33 mouse cellular contexts compared by ENCODE assay signal in genomic region chr6:94954580-94954979, GRCm38 (mm10).
A peak's percentile ranks its signal among the peaks of the same experiment; 100 is the strongest.
DNase-seq lines count a peak whose midpoint lies in the region; ATAC-seq and TF ChIP-seq lines count a peak whose summit lies in the region.
"Had no signal": no experiment of that assay in that cellular context is flagged by ENCODE, and none has a peak within 500 bp of the region (broad histone marks: within the 10 kb centered on the region; RNA-seq: fewer than 3 reads in every experiment).

No protein-coding gene starts in this region.

- peaks cover 0 to 8% of the 10 kb centered on the region in 2 experiments; a peak in 2 of 4 replicates for H3K36me3 ChIP-seq in MEL (ENCODE audit: control insufficient read depth in 1 of 2, insufficient read depth in 2 of 2, low read length in 2 of 2)
- no peaks in the 10 kb centered on the region for H3K36me3 ChIP-seq in liver, embryonic 16.5 days (ENCODE audit: control insufficient read depth, insufficient read depth)
- H3K36me3 ChIP-seq: embryonic facial prominence, embryonic 10.5 days; embryonic facial prominence, embryonic 15.5 days; heart, embryonic 12.5 days; hindbrain, embryonic 13.5 days; limb, embryonic 12.5 days; midbrain, embryonic 12.5 days; neural tube, embryonic 13.5 days had no signal

- DNase-seq in ES-CJ7 (ENCODE audit: low read depth, low spot score) (peak; percentile 17), MEL (ENCODE audit: low read depth, low spot score) (peak; percentile 78)
- no peak for DNase-seq in adrenal gland, adult 8-10 months
- no peak for DNase-seq in embryo, embryonic 10.5 days (ENCODE audit: low spot score)
- no peak for DNase-seq in thymus, postnatal 14 days
- no peak for DNase-seq in frontal cortex, postnatal 14 days (ENCODE audit: low spot score in 2 of 2)
- DNase-seq: adrenal gland, postnatal 10 days; B cell, adult 2 months; cerebellum, adult 11-12 months; cerebellum, adult 9-11 months; gastrocnemius, postnatal 25 days; heart, adult 11 months; heart, postnatal 4 days; kidney, adult 8-10 months; kidney, postnatal 14 days; lung, adult 2 months; lung, postnatal 14 days; retina, postnatal 1 day; right cerebral cortex, postnatal 25 days; spleen, adult 18-20 months had no signal

- TF ChIP-seq RAD21 in MEL (IDR thresholded peaks at IDR 0.05; ENCODE audit: low read depth, low read length): no peak

- H3K9me3 ChIP-seq in MEL (replicated peaks; ENCODE audit: insufficient read depth, low read length): no peaks in the 10 kb centered on the region
- no peaks in the 10 kb centered on the region for H3K9me3 ChIP-seq in liver, embryonic 16.5 days (replicated peaks; ENCODE audit: control insufficient read depth, low read length)
- H3K9me3 ChIP-seq: embryonic facial prominence, embryonic 15.5 days; hindbrain, embryonic 13.5 days; limb, embryonic 12.5 days had no signal

- peak; percentile 92 to 97 for TF ChIP-seq EP300 in MEL (IDR thresholded peaks at IDR 0.05; ENCODE audit: low read depth in 1 of 2, low read length in 2 of 2)

- peak overlapping the region; percentile 53 for H3K27ac ChIP-seq in MEL (ENCODE audit: control insufficient read depth, low read depth, low read length)
- no peak overlapping the region for H3K27ac ChIP-seq in liver, embryonic 16.5 days (ENCODE audit: low read length)
- H3K27ac ChIP-seq: embryonic facial prominence, embryonic 10.5 days; embryonic facial prominence, embryonic 15.5 days; hindbrain, embryonic 13.5 days; left cerebral cortex, adult 2 months; limb, embryonic 12.5 days; midbrain, embryonic 12.5 days; neural tube, embryonic 13.5 days; stomach, postnatal 0 days had no signal

- H3K27me3 ChIP-seq in MEL (ENCODE audit: control insufficient read depth in 1 of 2, insufficient read depth in 2 of 2, low read length in 2 of 2): no peaks in the 10 kb centered on the region
- H3K27me3 ChIP-seq in liver, embryonic 16.5 days (ENCODE audit: control insufficient read depth, insufficient read depth, low read depth, low read length): no peaks in the 10 kb centered on the region
- H3K27me3 ChIP-seq: embryonic facial prominence, embryonic 15.5 days; hindbrain, embryonic 13.5 days; limb, embryonic 12.5 days; midbrain, embryonic 12.5 days; neural tube, embryonic 13.5 days had no signal

- H3K4me3 ChIP-seq in MEL (ENCODE audit: control insufficient read depth in 1 of 2, insufficient read depth in 1 of 2, low read depth in 2 of 2, low read length in 2 of 2): no peak overlapping the region
- no peak overlapping the region for H3K4me3 ChIP-seq in liver, embryonic 16.5 days (ENCODE audit: low read depth, low read length)
- H3K4me3 ChIP-seq: embryonic facial prominence, embryonic 10.5 days; embryonic facial prominence, embryonic 15.5 days; heart, embryonic 12.5 days; hindbrain, embryonic 13.5 days; left cerebral cortex, adult 2 months; limb, embryonic 12.5 days; midbrain, embryonic 12.5 days; neural tube, embryonic 13.5 days had no signal

- peak; percentile 84 for ATAC-seq in erythroid progenitor cell, adult 5-6 weeks (replicated peaks; ENCODE audit: low FRiP score, poor library complexity, severe bottlenecking)
- peak; percentile 67 for ATAC-seq in liver, embryonic 16.5 days (ENCODE audit: low read depth)
- ATAC-seq: forebrain, embryonic 14.5 days; intestine, embryonic 16.5 days had no signal

- TF ChIP-seq CTCF in MEL (IDR thresholded peaks at IDR 0.05 in 2 of 3, conservative IDR thresholded peaks at IDR 0.05 in 1 of 3; ENCODE audit: control insufficient read depth in 1 of 3, insufficient read depth in 1 of 3, low read depth in 2 of 3, low read length in 3 of 3, poor library complexity in 1 of 3, severe bottlenecking in 1 of 3): no peak

- H3K79me2 ChIP-seq in MEL (ENCODE audit: control insufficient read depth, insufficient read depth, low read length, poor library complexity): no peaks in the 10 kb centered on the region

- TF ChIP-seq POLR2A in MEL (IDR thresholded peaks at IDR 0.05; ENCODE audit: control insufficient read depth in 1 of 2, insufficient read depth in 1 of 2, low read depth in 1 of 2, low read length in 2 of 2, poor library complexity in 1 of 2): no peak

- H3K4me1 ChIP-seq in MEL (ENCODE audit: control insufficient read depth in 1 of 2, insufficient read depth in 2 of 2, low read length in 2 of 2): peaks cover 9 to 16% of the 10 kb centered on the region in 2 experiments
- H3K4me1 ChIP-seq in liver, embryonic 16.5 days (ENCODE audit: control insufficient read depth, low read depth, low read length): no peaks in the 10 kb centered on the region
- H3K4me1 ChIP-seq: embryonic facial prominence, embryonic 15.5 days; heart, embryonic 12.5 days had no signal

- WGBS in liver, embryonic 16.5 days (ENCODE audit: insufficient replicate concordance): 52% methylated on average over 2 of the region's 2 CpGs

- H3K4me2 ChIP-seq in liver, embryonic 16.5 days (ENCODE audit: low read depth, low read length): no peak overlapping the region
- H3K4me2 ChIP-seq: embryonic facial prominence, embryonic 15.5 days; heart, embryonic 12.5 days; hindbrain, embryonic 13.5 days; limb, embryonic 12.5 days; midbrain, embryonic 12.5 days; neural tube, embryonic 13.5 days had no signal

- no peak overlapping the region for H3K9ac ChIP-seq in MEL (ENCODE audit: control insufficient read depth, low read depth, low read length, poor library complexity, severe bottlenecking)
- no peak overlapping the region for H3K9ac ChIP-seq in liver, embryonic 16.5 days (ENCODE audit: low read depth, low read length)
- H3K9ac ChIP-seq: embryonic facial prominence, embryonic 15.5 days; heart, embryonic 12.5 days; hindbrain, embryonic 13.5 days; limb, embryonic 12.5 days; midbrain, embryonic 12.5 days; neural tube, embryonic 13.5 days had no signal

TF ChIP-seq in MEL, 35 proteins besides CTCF, POLR2A, EP300 and RAD21 (continues in another document):
- TF ChIP-seq USF2 (IDR thresholded peaks at IDR 0.05; ENCODE audit: borderline replicate concordance in 1 of 2, insufficient read depth in 1 of 2, low read depth in 1 of 2, low read length in 2 of 2): peak in 1 of 2 experiments; percentile 55; a peak in 2 of 4 replicates
- no peak; the same call in 1 of the 2 replicates for TF ChIP-seq SMC3 (IDR thresholded peaks at IDR 0.05; ENCODE audit: low read depth, low read length)
- peak; percentile 99 for TF ChIP-seq TCF12 (IDR thresholded peaks at IDR 0.05; ENCODE audit: low read depth, low read length)
- no peak for TF ChIP-seq MYC (IDR thresholded peaks at IDR 0.05; ENCODE audit: low read depth, low read length)
- peak; percentile 94 for TF ChIP-seq GATA1 (IDR thresholded peaks at IDR 0.05; ENCODE audit: low read depth, low read length)
- 0 out of 2 replicates have a peak, but pooled peaks have one; percentile 49 for TF ChIP-seq MAFK (IDR thresholded peaks at IDR 0.05; ENCODE audit: borderline replicate concordance, low read depth, low read length)
- TF ChIP-seq ZKSCAN1 (IDR thresholded peaks at IDR 0.05; ENCODE audit: low read depth, low read length): no peak
- TF ChIP-seq MXI1 (IDR thresholded peaks at IDR 0.05; ENCODE audit: low read depth, low read length): 0 out of 2 replicates have a peak, but pooled peaks have one; percentile 22
- no peak for TF ChIP-seq CHD2 (IDR thresholded peaks at IDR 0.05; ENCODE audit: low read length)
- TF ChIP-seq KAT2A (conservative IDR thresholded peaks at IDR 0.05; ENCODE audit: low read depth, low read length): 0 out of 2 replicates have a peak, but pooled peaks have one; percentile 42
- peak; percentile 33; the same call in 1 of the 2 replicates for TF ChIP-seq RCOR1 (IDR thresholded peaks at IDR 0.05; ENCODE audit: low read depth, low read length)
- peak; percentile 53; the same call in 1 of the 2 replicates for TF ChIP-seq MEF2A (IDR thresholded peaks at IDR 0.05; ENCODE audit: extremely low read depth, insufficient replicate concordance, low read depth, low read length, poor library complexity, severe bottlenecking)
- peak; percentile 87 for TF ChIP-seq BHLHE40 (IDR thresholded peaks at IDR 0.05; ENCODE audit: borderline replicate concordance, low read depth, low read length)
- TF ChIP-seq ELF1 (IDR thresholded peaks at IDR 0.05; ENCODE audit: low read depth, low read length): no peak
- peak; percentile 77; the same call in 1 of the 2 replicates for TF ChIP-seq MAX (IDR thresholded peaks at IDR 0.05; ENCODE audit: low read length)
- no peak for TF ChIP-seq POLR2AphosphoS2 (IDR thresholded peaks at IDR 0.05; ENCODE audit: low read length)
- TF ChIP-seq UBTF (IDR thresholded peaks at IDR 0.05; ENCODE audit: borderline replicate concordance, insufficient read depth, low read depth, low read length): no peak
- TF ChIP-seq HCFC1 (IDR thresholded peaks at IDR 0.05; ENCODE audit: low read depth, low read length): 0 out of 2 replicates have a peak, but pooled peaks have one; percentile 42
- TF ChIP-seq JUND (IDR thresholded peaks at IDR 0.05; ENCODE audit: low read depth, low read length): 0 out of 2 replicates have a peak, but pooled peaks have one; percentile 19
- no peak for TF ChIP-seq NRF1 (IDR thresholded peaks at IDR 0.05; ENCODE audit: insufficient read depth, low read depth, low read length, poor library complexity, severe bottlenecking)
- peak; percentile 83 for TF ChIP-seq ETS1 (IDR thresholded peaks at IDR 0.05; ENCODE audit: low read depth, low read length)
- no peak for TF ChIP-seq POLR2AphosphoS5 (IDR thresholded peaks at IDR 0.05; ENCODE audit: borderline replicate concordance, low read depth, low read length)
- no peak for TF ChIP-seq TBP (IDR thresholded peaks at IDR 0.05; ENCODE audit: low read depth, low read length)
- TF ChIP-seq ZNF384 (IDR thresholded peaks at IDR 0.05; ENCODE audit: low read depth, low read length): peak; percentile 84
- no peak for TF ChIP-seq CHD1 (IDR thresholded peaks at IDR 0.05; ENCODE audit: low read depth, low read length)
- TF ChIP-seq GABPA (IDR thresholded peaks at IDR 0.05; ENCODE audit: low read depth, low read length): no peak
- no peak for TF ChIP-seq E2F4 (IDR thresholded peaks at IDR 0.05; ENCODE audit: borderline replicate concordance, low read depth, low read length)
- TF ChIP-seq TAL1 (IDR thresholded peaks at IDR 0.05; ENCODE audit: low read length): peak; percentile 86
- TF ChIP-seq SIN3A (IDR thresholded peaks at IDR 0.05; ENCODE audit: low read length): peak; percentile 66; the same call in 1 of the 2 replicates
- peak; percentile 46; the same call in 1 of the 2 replicates for TF ChIP-seq ZMIZ1 (IDR thresholded peaks at IDR 0.05; ENCODE audit: low read depth, low read length)
- TF ChIP-seq NELFE (IDR thresholded peaks at IDR 0.05; ENCODE audit: low read depth, low read length): no peak
- peak; percentile 47; the same call in 1 of the 2 replicates for TF ChIP-seq MYB (IDR thresholded peaks at IDR 0.05; ENCODE audit: low read depth, low read length)
- no peak for TF ChIP-seq ZC3H11A (IDR thresholded peaks at IDR 0.05; ENCODE audit: low read depth, low read length)
- 0 out of 2 replicates have a peak, but pooled peaks have one; percentile 28 for TF ChIP-seq MAZ (IDR thresholded peaks at IDR 0.05; ENCODE audit: low read depth, low read length)

Comparison
In these comparisons a context has a peak if more than half of its experiments do, and no peak if none do; other contexts are left out.
1. DNase-seq: peak in ES-CJ7 (single experiment) and MEL (single experiment); none in adrenal gland, adult 8-10 months (single experiment), embryo, embryonic 10.5 days (single experiment), thymus, postnatal 14 days (single experiment) and frontal cortex, postnatal 14 days (0 of 2).